Mouse (Mus musculus): ENCODE data around the gene Mob3a.

Mob3a gene

DNA sequence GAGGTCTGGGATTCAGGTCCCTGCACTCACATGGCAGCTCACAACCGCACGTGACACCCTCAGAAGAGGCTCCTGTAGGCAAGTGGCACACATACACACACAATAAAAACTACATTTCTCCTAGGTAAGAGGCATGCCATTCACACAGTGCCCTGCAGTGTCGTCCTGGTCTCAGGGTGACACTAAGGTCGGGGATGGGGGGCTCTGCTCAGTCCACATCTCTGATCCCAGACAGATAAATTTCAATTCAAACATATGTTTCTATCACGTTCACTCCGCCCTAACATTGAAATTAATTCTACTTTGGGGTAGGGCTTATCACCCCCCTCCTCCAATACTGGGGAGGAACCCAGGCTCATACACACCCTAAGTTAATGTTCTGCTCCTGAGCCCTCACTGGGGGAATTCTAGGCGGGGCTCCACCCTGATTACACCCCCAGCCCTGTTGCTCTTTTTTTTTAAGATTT, 1.7 kb downstream of the Mob3a start:
- DNase-seq (ENCODE audit: low read depth, low spot score), result peak; percentile 51

DNA sequence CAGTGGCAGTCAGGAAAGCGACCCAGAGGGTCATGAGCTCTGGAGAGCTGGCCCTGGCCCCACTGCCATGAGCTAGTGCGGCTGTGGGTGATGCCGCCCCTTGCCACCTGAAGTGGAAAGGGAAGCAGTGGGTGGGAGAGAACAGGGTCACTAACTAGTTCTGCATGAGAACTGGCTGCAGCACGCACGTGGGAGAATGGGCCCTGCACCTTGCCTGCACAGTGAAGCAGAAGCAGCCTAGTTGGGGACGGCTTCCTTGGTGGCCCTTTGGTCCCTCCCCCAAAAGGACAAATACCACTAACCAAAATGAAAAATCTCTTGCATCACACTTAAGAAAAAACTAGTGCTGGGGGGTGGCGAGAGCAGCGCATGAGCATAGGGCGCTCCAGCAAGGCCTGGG, 3.2 kb downstream of the Mob3a start:
- no peak for DNase-seq (ENCODE audit: low read depth, low spot score)

DNA sequence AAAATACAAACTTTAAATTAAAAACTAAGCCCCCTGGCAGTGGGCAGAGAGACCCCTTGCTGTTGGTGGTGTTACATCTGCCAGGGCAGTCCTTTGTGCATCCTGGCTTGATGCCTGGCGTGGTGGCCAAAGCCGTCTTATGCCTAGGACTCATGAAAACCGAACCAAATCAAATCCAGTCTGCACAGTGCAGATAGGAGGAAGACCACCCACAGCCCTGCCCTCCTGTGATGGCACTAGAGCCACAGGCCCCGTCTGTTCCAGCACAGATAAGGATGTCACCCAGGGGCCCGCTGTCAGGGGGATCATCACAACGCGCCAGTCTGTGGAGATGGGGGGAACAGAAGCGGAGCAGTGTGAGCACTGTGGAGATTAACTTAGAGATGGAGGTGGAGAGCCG, 4.0 kb downstream of the Mob3a start:
- no peak for DNase-seq (ENCODE audit: low read depth, low spot score)

DNA sequence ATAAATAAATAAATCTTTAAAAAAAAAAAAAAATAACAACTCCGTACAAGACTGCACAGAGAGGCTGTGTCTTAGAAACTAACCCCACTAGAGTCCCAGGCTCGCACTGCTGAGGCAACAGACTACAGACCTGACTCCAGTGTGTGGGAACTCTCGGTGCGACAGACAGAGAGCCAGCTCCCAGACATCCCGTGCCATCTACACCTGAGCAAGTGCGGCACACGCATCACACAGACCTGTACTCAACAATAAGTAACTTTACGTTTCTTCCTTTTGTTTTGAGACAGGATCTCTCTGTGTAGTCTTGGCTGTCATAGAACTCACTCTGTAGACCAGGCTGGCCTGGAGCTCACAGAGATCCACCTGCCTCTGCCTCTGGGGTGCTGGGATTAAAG, 4.4 kb downstream of the Mob3a start:
- DNase-seq (ENCODE audit: low read depth, low spot score), result no peak

DNA sequence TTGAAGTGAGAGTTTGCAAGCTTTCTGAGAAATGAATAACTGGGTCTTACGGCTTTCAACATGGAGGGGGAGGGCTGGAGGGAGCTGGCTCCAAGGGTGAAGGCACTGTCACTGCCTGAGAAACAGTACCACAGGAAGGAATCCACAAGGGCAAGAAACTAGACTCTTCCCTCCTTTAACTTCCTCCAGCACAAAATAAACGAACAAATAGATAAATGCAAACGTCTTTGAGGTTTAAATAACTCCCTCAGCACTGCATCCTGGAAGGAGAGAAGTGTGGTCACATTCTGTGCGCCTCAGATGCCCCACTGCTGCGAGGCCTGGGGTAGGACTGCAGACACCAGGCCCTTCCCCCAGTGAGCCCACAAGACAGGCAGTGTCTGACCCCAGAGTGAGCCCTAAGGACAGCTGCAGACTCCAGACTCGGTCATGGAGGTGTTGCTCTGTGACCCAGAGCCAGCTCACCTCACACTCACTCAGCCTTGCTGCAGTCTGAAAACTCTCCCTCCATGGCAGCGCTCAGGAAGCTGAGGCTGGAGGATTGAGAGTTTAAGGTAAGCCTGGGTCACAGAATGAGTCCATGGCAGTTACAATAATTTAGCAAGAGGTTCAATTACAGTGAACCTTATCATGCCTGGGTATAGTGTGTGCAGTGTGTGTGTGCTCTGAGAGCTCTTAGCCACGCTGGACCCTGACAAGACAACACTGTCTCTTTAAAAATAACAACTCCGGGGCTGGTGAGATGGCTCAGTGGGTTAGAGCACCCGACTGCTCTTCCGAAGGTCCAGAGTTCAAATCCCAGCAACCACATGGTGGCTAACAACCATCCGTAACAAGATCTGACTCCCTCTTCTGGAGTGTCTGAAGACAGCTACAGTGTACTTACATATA, 5.0 kb downstream of the Mob3a start:
- no peak for DNase-seq (ENCODE audit: low read depth, low spot score)

DNA sequence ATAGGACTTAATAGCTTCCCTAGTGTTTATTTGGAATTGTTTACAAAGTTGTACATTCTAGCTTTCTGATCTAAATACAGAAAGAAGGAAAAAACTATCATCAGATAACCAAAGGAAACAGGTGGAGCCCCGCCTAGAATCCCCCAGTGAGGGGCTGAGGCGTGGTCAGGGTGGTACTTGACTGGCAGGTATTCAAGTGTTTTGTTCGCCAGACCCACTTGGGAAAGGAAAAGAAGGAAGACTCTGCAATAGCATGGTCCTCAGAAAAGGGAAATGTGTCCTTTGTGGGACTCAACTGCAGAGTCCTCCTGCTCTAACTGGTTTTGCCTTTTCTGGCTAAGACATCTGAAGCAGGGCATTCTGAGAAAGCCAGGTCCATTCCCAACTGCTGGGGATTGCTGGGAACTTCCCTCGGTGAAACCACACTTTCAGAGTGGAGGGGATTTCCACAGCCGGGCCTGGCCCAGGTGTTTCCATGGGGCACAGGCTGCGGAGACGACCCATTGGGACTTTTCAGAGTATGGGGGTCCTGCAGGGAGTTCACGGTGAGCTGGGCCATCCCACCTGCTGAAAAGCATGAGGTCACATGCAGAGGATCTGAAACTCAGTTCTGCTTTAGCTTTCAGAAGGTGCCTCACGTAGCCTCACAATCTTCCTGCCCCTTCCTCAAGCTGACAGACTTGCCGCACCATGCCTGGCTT, 5.8 kb downstream of the Mob3a start:
- DNase-seq (ENCODE audit: low read depth, low spot score), result peak; percentile 83

DNA sequence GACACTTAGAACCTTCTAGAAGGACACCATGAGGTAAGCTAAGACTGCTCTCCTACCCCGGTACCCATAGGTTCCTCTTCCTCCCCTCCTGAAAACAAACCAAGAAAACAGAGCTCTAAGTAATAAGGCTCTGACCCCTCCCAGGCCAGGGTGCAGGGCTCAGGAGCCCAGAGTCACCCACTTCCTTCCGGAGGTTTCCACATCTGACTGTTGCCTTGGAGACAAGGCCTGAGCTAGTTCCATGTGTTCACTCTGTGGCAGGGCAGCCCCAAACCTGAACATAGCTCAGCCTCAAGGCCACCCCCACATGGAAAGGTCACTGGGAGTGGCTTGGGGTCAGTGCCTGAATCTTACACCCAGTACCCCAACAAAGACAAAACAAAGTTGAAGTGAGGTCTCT, 6.6 kb downstream of the Mob3a start:
- peak; percentile 96 for DNase-seq (ENCODE audit: low read depth, low spot score)

DNA sequence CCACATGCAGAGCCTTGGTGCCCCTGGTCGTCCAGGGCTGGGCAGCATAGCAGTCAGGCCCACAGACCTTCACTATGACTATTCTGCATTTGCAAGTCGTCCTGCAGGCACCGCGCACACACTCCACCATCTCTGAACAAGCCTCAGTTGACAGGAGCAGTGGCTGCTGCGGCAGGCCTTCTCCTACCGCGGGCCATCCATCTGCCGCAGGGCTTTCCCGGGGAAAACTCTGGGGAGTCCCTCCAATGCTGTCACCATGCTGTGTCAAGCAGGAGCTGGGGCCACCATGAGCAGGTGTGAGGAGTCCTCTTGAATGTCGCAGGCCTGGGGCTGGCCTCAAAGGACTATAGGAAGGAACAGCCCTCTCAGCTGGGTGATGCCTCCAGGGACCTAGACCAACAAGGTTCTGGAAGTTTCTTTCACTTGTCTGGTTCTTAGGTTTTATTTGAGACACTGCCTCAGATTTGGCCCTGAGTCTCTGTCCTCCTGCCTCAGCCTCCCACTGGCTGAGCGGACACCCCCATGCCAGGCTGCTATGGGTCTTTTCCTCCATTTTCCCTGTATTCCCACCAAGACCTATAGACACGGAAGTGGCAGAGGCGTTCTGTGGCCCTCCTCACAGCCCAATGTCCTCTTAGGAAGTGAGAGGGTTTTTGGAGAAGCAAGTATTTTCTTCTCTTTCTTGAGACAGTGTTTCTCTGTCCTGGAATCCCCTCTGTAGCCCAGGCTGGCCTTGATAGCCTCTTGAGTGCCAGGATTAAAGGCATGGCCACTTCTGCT, 7.4 kb downstream of the Mob3a start:
- DNase-seq (ENCODE audit: low read depth, low spot score), result no peak

DNA sequence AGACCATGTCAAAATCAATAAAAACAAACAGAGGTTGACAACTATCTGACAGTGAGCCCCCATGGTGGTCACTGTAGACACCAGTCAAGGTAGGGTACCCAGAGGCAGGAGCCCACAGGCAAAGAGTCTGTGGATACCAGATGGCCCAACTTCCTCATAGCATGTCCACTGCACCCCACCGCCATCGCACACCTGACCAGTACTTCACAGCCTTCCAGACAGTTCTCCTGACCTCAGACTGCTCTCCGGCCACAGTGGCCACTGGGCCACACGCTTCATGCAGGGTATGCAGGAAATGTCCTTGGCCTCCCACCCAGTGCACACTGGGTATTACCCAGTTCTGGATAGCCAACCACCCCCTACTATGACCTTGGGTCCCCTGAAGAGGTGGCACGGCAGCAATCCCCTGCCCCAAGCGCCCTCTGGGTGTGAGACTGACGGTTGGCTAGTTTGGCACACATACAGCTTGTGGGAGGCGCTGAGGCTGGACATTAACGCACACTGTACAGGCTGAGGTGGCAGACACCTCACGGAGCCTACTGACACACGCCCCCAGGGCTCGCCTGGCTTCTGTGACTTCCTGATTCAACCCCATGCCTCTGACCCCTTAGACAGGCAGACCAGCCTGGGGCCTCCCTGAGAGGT, 8.3 kb downstream of the Mob3a start:
- no peak for DNase-seq (ENCODE audit: low read depth, low spot score)

DNA sequence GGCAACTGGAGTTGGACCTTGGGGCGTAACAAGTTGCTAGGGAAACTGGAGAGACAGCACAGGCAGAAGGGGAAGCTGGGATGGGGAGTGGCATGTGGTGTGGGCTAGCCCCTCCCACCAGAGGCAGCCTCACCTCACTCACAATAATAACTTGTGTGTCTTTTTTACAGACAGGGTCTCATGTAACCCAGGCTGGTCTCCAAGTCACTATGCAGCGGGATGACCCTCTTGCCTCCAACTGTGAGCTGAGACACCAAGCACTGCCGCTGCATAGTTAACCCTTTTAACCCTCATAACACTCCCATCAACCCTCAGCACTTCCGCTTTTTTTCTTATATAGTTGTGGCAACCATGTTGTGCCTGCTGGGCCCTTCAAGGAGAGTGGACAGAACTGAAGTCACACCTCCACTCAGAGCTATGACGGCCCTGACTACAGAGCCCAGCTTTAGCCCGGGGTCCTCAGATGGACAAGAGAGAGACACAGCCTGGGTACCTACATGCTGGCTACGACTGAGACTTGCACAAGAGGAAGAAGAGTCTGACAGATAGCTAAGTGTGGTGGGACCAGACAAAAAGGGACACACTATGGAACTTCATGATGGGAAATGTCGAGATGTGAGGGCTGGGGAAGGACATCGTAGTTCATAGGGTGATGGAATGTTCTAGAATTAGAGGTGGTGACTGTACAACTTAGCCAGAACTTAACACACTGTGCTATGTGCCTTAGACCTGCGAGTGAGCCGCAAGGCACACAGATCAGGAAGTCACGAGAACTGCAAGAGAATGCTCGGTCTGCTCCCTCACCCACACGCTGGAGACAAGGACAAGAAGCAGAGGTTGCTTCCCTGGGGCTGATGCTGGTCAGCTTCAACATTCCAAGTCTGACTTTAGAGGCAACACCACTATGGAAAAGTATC, 9.3 kb downstream of the Mob3a start:
- peak; percentile 73 for DNase-seq (ENCODE audit: low read depth, low spot score)

DNA sequence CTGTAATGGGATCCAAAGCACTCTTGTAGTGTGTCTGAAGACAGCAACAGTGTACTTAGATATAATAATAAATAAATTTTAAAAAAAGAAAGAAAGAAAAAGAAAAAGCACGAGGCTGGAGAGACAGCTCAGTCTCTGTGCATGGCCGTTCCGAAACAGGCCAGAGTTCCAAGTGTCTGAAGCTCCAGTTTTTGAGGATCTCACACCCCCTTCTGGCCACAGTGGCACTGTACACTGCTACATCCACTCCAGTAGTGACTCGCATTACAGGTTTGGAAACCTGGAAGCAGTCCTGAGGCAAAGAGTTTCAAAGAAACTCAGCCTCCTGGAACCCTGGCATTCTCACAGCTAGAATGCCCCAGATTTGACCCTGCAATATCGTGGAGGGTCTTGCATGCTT, 13.9 kb downstream of the Mob3a start:
- peak; percentile 77 for DNase-seq (ENCODE audit: low read depth, low spot score)

DNA sequence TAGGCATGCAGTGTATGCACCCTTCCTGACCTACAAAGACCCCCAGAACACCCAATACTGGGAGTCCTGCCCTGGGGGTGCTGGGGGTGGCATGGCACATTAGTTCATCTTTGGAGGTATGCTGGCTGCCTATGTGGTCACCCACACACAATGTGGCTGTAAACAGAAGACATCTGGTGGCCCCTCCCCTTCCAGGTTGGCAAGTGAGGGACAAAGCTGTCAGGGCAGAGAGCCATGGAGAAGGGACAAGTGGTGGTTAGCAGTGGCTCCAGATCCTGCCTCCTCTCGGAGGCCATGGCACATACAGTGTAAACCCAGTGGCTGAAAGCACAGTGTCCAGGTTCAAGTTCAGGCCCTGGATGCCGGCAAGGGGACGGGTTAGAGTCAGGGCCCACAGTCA, 15.2 kb downstream of the Mob3a start:
- no peak for DNase-seq (ENCODE audit: low read depth, low spot score)

DNA sequence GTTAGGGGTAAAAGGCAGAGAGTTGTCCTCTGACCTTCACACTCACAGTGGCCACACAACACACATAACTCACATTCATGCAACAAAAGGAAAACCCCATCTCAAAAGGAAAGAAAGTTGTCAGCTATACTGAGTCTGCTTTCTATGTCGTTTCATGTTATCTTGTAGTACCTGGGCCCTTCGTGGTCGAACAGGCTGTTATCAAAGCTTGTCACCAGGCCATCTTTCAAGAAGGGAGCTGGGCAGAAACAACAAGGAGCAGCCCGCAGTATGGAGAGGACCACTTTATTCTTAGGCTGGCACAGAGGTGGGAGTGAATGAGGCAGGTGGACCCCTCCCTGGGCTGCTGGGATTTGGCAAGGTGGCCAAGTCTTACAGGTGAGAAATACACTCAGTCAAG, 16.8 kb downstream of the Mob3a start:
- DNase-seq (ENCODE audit: low read depth, low spot score), result no peak

DNA sequence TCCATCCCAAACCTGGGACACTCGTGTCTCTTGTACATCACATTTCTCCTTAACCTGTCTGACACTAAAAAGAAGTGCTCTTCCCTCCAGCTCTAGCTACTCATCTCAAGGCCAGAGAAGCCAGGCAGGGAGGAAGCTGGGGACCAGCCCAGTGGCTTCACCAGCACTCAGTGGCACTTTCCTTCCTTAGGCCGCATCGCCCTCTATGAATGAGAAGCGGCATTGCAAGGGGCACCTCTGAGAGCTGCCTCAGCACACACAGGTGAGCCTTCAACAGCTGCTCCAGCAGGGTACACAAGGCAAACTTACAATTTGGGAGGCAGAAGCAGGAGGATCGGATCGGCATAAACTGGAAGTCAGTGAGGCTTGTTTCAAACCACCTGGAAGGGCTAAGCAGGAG, 17.6 kb downstream of the Mob3a start:
- peak; percentile 82 for DNase-seq (ENCODE audit: low read depth, low spot score)

DNA sequence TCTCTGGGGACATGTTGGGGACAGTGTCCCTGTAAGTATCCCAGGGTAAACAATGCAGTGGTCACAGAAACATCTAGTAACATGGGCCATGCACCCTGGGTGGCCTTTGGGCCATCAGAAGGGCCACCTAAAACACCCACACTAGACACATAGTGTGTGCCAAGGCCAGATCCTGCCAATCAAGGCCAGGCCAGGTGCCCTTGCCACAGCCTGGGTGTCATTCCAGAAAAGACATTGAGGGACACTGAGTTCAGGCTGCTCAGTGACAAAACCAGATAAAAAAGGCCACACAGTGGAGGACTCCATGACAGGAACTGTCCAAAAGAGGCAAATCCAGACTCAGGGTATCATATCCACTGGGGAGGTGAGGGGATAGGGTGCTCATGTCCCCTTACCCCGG, 18.1 kb downstream of the Mob3a start:
- no peak for DNase-seq (ENCODE audit: low read depth, low spot score)

DNA sequence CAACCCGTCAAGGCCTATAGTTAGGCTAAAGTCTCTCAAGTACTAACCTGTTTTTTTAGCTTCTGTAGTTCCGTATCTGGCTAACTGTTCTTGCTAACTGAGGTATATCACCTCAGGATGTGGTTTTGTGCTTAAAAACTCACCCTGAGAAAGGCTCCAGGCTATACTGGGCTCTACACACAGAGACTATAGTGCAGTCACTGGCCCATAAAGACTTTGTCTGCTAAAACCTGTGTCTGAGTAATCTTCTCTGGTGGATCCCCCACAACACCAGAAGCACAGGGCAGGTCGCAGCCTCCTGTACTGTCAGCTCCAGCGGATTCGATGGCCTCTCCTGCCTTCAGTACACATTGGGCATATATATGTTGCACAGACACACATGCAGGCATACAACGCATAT, 19.8 kb downstream of the Mob3a start:
- peak; percentile 79 for DNase-seq (ENCODE audit: low read depth, low spot score)

DNA sequence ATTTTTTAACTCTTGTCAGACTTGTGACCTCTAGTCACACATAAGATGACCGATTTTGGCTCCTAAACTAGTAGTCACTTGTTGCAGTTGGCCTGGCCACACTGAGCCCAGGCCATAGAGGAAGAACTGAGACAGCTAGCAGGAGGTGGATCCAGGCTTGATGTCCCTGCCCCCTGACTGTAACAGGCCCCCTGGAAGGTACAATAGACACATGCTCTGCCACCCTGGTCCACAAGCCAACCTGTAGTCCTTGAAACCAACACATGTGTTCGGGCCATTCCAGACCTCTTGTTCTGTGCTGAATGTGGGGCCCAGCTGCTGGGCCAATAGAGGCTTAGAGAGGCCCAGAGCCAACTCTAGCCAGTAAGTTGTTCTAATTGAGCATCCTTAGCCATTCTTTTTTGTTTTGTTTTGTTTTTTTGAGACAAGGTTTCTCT, 21.5 kb downstream of the Mob3a start:
- no peak for DNase-seq (ENCODE audit: low read depth, low spot score)

DNA sequence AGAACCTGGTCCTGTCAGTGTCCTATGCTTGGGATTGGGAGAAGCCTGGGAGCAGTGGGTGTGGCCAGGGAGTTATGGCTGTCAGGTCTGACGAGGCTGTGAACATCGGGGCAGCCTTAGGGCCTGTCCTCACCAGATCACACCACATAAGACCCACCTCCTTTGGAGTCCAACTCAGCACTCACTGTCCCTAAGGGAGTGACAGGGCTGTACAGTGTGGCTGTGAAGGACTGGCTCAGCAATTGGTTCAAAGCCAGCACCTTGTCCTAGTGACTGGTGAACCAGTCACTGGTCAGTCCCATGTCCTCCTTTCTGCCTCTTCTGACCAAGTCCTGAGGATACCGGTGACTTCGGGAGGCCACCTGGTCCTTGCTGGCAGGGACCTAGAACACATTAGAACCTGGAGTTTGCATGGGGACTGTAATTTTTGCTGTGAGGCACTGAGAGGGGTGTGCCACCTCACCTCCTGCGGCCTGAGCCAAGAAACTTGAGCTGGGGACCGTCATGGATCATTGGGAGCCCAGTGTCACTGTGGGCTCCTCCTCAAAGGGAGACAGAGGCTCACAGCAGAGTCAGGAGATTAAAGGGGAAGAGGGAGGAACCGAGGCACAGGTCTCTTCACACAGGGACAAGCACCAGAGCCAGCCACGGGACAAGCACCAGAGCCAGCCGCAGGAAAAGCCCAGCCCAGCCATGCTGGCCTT, 22.1 kb downstream of the Mob3a start:
- DNase-seq (ENCODE audit: low read depth, low spot score), result no peak

DNA sequence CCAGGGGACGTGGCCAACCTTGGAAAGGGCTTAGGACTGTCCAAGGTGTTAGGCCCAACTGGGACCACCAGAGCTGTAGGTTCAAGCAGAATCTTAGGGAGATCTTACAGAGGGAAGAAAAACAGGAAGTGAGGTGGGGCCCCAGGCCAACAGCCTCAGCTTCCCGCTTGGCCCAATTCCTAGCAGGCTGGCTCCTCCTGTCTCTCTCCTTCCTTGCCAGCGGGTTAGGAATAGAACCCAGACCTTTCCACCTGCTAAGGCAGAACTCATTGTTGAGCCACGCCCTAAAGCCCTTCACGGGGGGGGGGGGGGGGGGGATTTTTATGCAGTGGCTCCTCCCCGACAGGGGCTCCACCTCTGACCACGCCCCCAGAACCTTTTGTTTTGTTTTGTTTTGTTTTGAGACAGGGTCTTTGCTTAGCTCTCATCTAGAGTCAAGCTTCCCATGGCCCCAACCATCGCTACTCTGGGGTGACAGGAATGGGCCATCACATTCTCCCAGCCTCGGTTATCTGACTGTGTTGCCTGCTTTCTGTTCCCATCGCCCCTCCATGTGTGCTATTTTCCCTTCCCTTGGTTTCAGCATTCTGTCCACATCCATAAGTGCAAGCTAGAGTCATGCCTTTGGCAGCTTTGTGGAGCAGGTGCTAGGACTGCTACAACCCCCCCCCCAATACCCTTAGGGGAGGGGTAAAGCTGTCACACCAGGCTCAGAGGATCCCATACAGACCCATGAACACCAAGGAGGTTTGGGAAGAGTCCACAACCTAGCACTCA, 23.0 kb downstream of the Mob3a start:
- DNase-seq (ENCODE audit: low read depth, low spot score), result peak; percentile 75

All from CD4-positive helper T cell, adult 2 months (primary cell).